Mouse (Mus musculus): Measurements from ENCODE around the gene Lats2. TPM values are rescaled to one million over a fixed set of nuclear protein-coding genes. Genes with fewer than 3 reads are reported as not detected.
A peak's percentile ranks its signal among the peaks of the same experiment; 100 is the strongest.

Gene Lats2
- total RNA-seq, 1 experiment from 2014 or later: 68.5 TPM

GRCm38 (mm10) chr14:57745291-57745969 is 12.8 kb downstream of the Lats2 start:
- ATAC-seq (replicated peaks; ENCODE audit: insufficient number of reproducible peaks, low FRiP score, low TSS enrichment, poor library complexity, severe bottlenecking): no peak

DNA sequence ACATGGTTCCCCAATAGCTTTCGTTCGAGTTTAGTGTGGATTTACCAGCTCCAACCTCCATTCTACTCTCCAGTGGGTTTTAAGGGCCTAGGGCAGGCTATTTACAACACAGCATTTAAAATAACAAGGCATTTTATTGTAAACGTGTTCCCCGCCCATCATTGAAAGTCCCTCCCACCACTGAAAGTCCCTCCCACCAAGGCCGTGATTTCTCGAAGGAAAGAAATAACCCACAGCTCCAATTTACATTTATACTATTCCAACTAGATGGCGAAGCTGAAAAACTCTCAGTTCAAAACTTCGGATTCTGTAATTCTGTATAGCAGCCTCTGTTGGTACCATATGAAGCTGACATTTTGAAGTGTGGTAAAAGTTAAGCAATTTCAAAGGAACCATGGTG is 13.6 kb downstream of the Lats2 start:
- ATAC-seq (replicated peaks; ENCODE audit: insufficient number of reproducible peaks, low FRiP score, low TSS enrichment, poor library complexity, severe bottlenecking): no peak

DNA sequence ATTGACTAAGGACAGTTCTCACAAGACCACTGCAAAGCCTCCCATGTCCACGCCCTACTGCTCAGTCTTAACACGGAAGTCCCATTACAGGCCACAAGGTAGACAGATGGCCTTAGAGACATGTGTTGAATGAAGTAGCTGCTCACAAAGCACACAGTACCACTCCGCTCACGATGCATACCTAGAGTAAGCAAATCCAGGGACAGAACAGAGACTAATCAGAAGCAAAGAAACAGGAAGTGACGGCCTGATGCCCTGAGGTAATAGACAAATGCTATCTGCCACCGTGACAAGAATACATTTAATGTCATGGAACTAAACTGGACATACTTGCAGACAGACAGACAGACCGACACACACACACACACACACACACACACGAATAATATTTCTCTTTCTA is 17.5 kb downstream of the Lats2 start:
- ATAC-seq (replicated peaks; ENCODE audit: insufficient number of reproducible peaks, low FRiP score, low TSS enrichment, poor library complexity, severe bottlenecking): no peak

GRCm38 (mm10) chr14:57737089-57737488 is 21.1 kb downstream of the Lats2 start:
- ATAC-seq (replicated peaks; ENCODE audit: insufficient number of reproducible peaks, low FRiP score, low TSS enrichment, poor library complexity, severe bottlenecking): no peak

DNA sequence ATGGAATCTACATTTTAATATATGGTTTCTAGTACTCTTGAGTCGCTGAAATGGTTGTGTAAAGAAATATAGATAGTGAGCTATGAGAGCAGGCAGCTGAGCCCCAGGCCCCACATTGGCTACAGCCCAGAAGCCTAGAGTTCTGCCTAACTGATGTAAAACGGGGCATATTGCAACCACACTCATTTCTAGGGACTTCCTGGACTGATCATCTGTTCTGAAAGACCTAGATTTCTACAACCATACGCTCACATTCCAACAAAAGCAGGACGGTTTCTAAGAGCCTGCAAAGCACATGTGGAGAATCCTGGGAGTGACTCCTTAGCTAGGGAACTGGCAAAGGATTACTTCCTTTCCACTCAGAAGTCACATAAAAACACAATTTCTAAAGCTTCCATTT is 22.0 kb downstream of the Lats2 start:
- ATAC-seq (replicated peaks; ENCODE audit: insufficient number of reproducible peaks, low FRiP score, low TSS enrichment, poor library complexity, severe bottlenecking): no peak

GRCm38 (mm10) chr14:57732668-57733293 is 25.4 kb downstream of the Lats2 start:
- ATAC-seq (replicated peaks; ENCODE audit: insufficient number of reproducible peaks, low FRiP score, low TSS enrichment, poor library complexity, severe bottlenecking): no peak

- ATAC-seq (replicated peaks; ENCODE audit: insufficient number of reproducible peaks, low FRiP score, low TSS enrichment, poor library complexity, severe bottlenecking): no peak
Measured at GRCm38 (mm10) chr14:57730527-57730926, 27.7 kb downstream of the Lats2 start.

DNA sequence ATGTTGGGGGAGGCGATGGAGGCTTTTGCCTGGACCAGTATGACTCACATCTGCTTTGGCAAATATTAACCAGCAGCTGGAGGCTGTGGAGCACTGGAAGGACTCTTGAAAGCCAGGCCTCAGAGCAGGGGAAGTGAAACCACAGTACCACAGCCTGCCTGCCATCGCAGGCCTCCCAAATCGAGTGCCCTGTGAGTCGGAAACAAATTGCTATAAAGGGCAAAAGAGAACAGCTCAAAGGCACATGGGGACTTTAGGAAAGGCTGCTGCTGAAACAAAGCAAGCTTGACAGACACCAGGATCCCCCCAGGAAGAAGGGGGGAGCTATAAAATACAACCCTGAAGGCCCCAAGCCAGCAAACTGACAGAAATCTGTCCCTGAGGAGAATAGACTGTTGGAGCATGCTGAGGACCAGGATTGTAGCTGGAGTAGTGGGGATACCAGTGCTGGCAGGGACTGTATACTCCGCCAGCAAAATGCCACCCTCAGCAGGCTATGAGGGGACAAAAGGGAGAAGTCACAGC is 28.2 kb downstream of the Lats2 start:
- ATAC-seq (replicated peaks; ENCODE audit: insufficient number of reproducible peaks, low FRiP score, low TSS enrichment, poor library complexity, severe bottlenecking): peak; percentile 94

GRCm38 (mm10) chr14:57729364-57729763 is 28.8 kb downstream of the Lats2 start:
- ATAC-seq (replicated peaks; ENCODE audit: insufficient number of reproducible peaks, low FRiP score, low TSS enrichment, poor library complexity, severe bottlenecking): peak; percentile 12

- ATAC-seq (replicated peaks; ENCODE audit: insufficient number of reproducible peaks, low FRiP score, low TSS enrichment, poor library complexity, severe bottlenecking): no peak
Measured at GRCm38 (mm10) chr14:57726172-57726571, 32.0 kb downstream of the Lats2 start.

GRCm38 (mm10) chr14:57724473-57724872 is 33.7 kb downstream of the Lats2 start:
- ATAC-seq (replicated peaks; ENCODE audit: insufficient number of reproducible peaks, low FRiP score, low TSS enrichment, poor library complexity, severe bottlenecking): no peak

- ATAC-seq (replicated peaks; ENCODE audit: insufficient number of reproducible peaks, low FRiP score, low TSS enrichment, poor library complexity, severe bottlenecking): peak; percentile 82
Measured at GRCm38 (mm10) chr14:57718245-57718644, 39.9 kb downstream of the Lats2 start.

DNA sequence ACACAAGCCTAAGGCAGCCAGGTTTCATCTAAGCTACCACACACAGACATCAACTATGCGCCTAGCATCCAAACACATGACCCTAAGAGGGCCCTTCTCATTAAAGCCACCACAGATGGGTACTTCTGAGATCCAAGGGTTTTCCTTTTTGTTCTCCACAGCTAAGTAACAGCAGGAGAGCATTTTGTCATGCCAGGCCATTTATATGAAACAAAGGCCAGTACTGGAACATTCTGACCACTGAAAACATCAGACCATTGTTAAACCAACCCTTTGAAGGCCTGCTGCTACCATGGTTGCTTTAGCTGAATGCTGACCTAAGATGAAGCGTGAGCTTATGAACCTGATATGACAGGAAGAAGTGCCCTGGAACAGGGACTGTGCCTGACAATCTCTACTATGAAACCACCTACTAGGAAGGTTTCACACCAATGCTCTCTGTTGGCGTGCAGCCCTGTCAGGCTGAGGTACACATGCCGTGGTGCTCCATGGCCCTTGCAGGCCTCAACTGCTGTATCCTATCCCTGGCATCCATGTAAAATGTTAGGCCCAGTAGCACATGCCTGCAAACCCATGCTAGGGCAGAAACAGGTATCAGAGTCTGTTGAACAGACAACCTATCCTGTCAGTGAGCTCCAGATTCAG is 41.5 kb downstream of the Lats2 start:
- ATAC-seq (replicated peaks; ENCODE audit: insufficient number of reproducible peaks, low FRiP score, low TSS enrichment, poor library complexity, severe bottlenecking): no peak

DNA sequence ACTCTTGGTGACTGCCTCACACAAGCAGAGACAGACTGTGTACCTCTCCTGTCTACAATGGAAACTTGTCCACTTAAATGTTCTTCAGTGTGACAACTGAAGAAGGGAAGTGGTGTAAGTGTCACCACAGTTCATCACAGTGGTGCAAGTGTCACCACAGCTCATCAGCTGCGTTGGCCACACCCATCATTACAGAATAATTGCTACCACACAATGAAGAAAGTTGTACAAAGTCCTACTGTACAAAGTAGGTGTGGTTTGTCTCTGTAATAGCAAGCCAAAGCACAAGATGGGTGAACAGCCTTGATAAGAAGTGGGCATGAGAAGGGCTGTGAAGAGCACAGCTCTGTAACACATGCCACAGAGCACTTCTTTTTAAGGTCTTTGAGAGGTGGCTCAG is 45.3 kb downstream of the Lats2 start:
- peak; percentile 97 for ATAC-seq (replicated peaks; ENCODE audit: insufficient number of reproducible peaks, low FRiP score, low TSS enrichment, poor library complexity, severe bottlenecking)

DNA sequence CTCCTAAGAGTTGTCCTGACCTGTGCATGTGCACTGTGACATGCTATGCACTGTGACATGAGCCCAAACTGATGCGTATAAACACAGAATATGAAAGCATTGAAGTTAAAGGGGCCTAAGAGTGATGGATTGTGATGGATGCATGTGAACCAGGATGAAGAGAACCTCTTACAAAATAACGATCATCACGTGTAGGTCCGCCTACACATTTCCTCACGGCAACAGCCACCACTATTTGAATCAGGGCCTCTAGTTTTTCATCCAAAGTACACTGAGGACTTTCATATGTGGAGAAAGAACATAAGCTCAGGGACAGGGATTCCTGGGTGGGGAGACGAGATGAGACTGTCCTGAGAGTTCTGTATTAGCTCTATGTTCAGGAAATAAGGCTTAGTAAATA is 47.1 kb downstream of the Lats2 start:
- no peak for ATAC-seq (replicated peaks; ENCODE audit: insufficient number of reproducible peaks, low FRiP score, low TSS enrichment, poor library complexity, severe bottlenecking)

- ATAC-seq (replicated peaks; ENCODE audit: insufficient number of reproducible peaks, low FRiP score, low TSS enrichment, poor library complexity, severe bottlenecking): no peak
Measured at GRCm38 (mm10) chr14:57709171-57709570, 49.0 kb downstream of the Lats2 start.

GRCm38 (mm10) chr14:57708580-57708979 is 49.6 kb downstream of the Lats2 start:
- no peak for ATAC-seq (replicated peaks; ENCODE audit: insufficient number of reproducible peaks, low FRiP score, low TSS enrichment, poor library complexity, severe bottlenecking)

- ATAC-seq (replicated peaks; ENCODE audit: insufficient number of reproducible peaks, low FRiP score, low TSS enrichment, poor library complexity, severe bottlenecking): no peak
Measured at GRCm38 (mm10) chr14:57707100-57707893, 50.9 kb downstream of the Lats2 start.

- no peak for ATAC-seq (replicated peaks; ENCODE audit: insufficient number of reproducible peaks, low FRiP score, low TSS enrichment, poor library complexity, severe bottlenecking)
Measured at GRCm38 (mm10) chr14:57706760-57707099, 51.5 kb downstream of the Lats2 start.
